Mouse (Mus musculus) left cerebral cortex, postnatal 36 days (tissue): ENCODE data around the gene Efcab8. TPM values are rescaled to one million over a fixed set of nuclear protein-coding genes. Genes with fewer than 3 reads are reported as not detected.

Experiments used
- total RNA-seq, 2 experiments: library from RNA; stranded (reverse); gene quantifications; 2 replicates each; pipeline ENCODE4 v1.2.3; 2021

The Efcab8 gene
- total RNA-seq, 2 experiments from 2014 or later = 0.11 TPM; not detected in 1

Other genes with a start within 250 kb of the Efcab8 start
- 10 to 100 TPM; 46.4 to 50.2 TPM for gene Nol4l, start 250.0 kb upstream of the Efcab8 start, total RNA-seq
- 10 to 100 TPM; 27.6 to 32.0 TPM for gene Commd7, start 147.2 kb upstream of the Efcab8 start, total RNA-seq
- gene Dnmt3b, start 130.5 kb upstream of the Efcab8 start, total RNA-seq = 1 to 10 TPM in 1 of 2 experiments, under 1 TPM in 1; 0.86 to 1.4 TPM
- not detected for gene Dnmt3c, start 83.3 kb upstream of the Efcab8 start, total RNA-seq
- gene Mapre1, start 38.7 kb upstream of the Efcab8 start, total RNA-seq = 10 to 100 TPM; 75.0 to 88.2 TPM
- not detected for gene Sun5, start 91.2 kb downstream of the Efcab8 start, total RNA-seq
- gene Bpifb2, start 95.1 kb downstream of the Efcab8 start, total RNA-seq = not detected
- not detected for gene Bpifb6, start 120.5 kb downstream of the Efcab8 start, total RNA-seq
- not detected for gene Bpifb3, start 138.3 kb downstream of the Efcab8 start, total RNA-seq
- not detected for gene Bpifb4, start 158.3 kb downstream of the Efcab8 start, total RNA-seq
- not detected for gene Bpifa6, start 195.0 kb downstream of the Efcab8 start, total RNA-seq
- not detected for gene Bpifa2, start 228.3 kb downstream of the Efcab8 start, total RNA-seq